Mouse (Mus musculus): Measurements from ENCODE around the gene Ube2q1. TPM values are rescaled to one million over a fixed set of nuclear protein-coding genes. Genes with fewer than 3 reads are reported as not detected.
A peak's percentile ranks its signal among the peaks of the same experiment; 100 is the strongest.

The Ube2q1 gene
- polyA plus RNA-seq (2016; fragmentation: Nextera tagmentation; extraction: Ambion mirVana) = 9.5 and 14.7 TPM in 2 replicates

GRCm38 (mm10) chr3:89772968-89773709 lies at the start of gene Ube2q1:
Gene Ube2q1, plus strand, starts transcription at chr3:89773616.
- Histone ChIP-seq H3K4me3 (peak within 1 kb of the TSS; percentile 99), H3K27ac (peak within 1 kb of the TSS; percentile 99), H3K4me1 (peaks cover 37% of the 10 kb centered on the region), H3K36me3 (peaks cover 27% of the 10 kb centered on the region), H3K27me3 (ENCODE audit: insufficient read depth, poor library complexity, severe bottlenecking) (no peaks in the 10 kb centered on the region), H3K9me3 (no peaks in the 10 kb centered on the region)
- DNase-seq (ENCODE audit: low spot score) = peak; percentile 97
- WGBS = under 1% methylated on average over 87 of the region's 90 CpGs

- Histone ChIP-seq H3K27me3 (ENCODE audit: insufficient read depth, poor library complexity, severe bottlenecking) (no peaks in the 10 kb centered on the region), H3K27ac (no peak overlapping the region), H3K4me1 (peaks cover 20% of the 10 kb centered on the region), H3K9me3 (no peaks in the 10 kb centered on the region), H3K4me3 (no peak overlapping the region), H3K36me3 (no peaks in the 10 kb centered on the region)
- WGBS = 13% methylated on average over 4 of the region's 4 CpGs
- peak; percentile 83 for DNase-seq (ENCODE audit: low spot score)
Measured at GRCm38 (mm10) chr3:89727028-89727427, 46.4 kb upstream of the Ube2q1 start.

- Histone ChIP-seq H3K36me3 (no peaks in the 10 kb centered on the region), H3K4me1 (peaks cover 20% of the 10 kb centered on the region), H3K27me3 (ENCODE audit: insufficient read depth, poor library complexity, severe bottlenecking) (no peaks in the 10 kb centered on the region), H3K4me3 (no peak overlapping the region), H3K27ac (no peak overlapping the region), H3K9me3 (no peaks in the 10 kb centered on the region)
- 75% methylated on average over 2 of the region's 2 CpGs for WGBS
- no peak for DNase-seq (ENCODE audit: low spot score)
Measured at GRCm38 (mm10) chr3:89728848-89729247, 44.6 kb upstream of the Ube2q1 start.

GRCm38 (mm10) chr3:89730350-89731331 lies 42.8 kb upstream of the Ube2q1 start:
- Histone ChIP-seq H3K27ac (peak overlapping the region; percentile 85), H3K4me1 (peaks cover 20% of the 10 kb centered on the region), H3K9me3 (no peaks in the 10 kb centered on the region), H3K36me3 (peaks cover 4% of the 10 kb centered on the region), H3K27me3 (ENCODE audit: insufficient read depth, poor library complexity, severe bottlenecking) (no peaks in the 10 kb centered on the region), H3K4me3 (peak overlapping the region; percentile 75)
- 3% methylated on average over 32 of the region's 32 CpGs for WGBS
- DNase-seq (ENCODE audit: low spot score) = peak; percentile 93

GRCm38 (mm10) chr3:89732091-89732490 lies 41.3 kb upstream of the Ube2q1 start:
- peaks cover 17% of the 10 kb centered on the region for H3K4me1 ChIP-seq
- H3K9me3 ChIP-seq = no peaks in the 10 kb centered on the region
- no peak overlapping the region for H3K27ac ChIP-seq
- peaks cover 8% of the 10 kb centered on the region for H3K36me3 ChIP-seq
- no peak overlapping the region for H3K4me3 ChIP-seq
- no peak for DNase-seq (ENCODE audit: low spot score)
- no peaks in the 10 kb centered on the region for H3K27me3 ChIP-seq (ENCODE audit: insufficient read depth, poor library complexity, severe bottlenecking)
- WGBS = 79% methylated on average over 4 of the region's 4 CpGs

- Histone ChIP-seq H3K4me3 (no peak overlapping the region), H3K27ac (no peak overlapping the region), H3K4me1 (no peaks in the 10 kb centered on the region), H3K9me3 (no peaks in the 10 kb centered on the region), H3K27me3 (ENCODE audit: insufficient read depth, poor library complexity, severe bottlenecking) (no peaks in the 10 kb centered on the region), H3K36me3 (peaks cover 51% of the 10 kb centered on the region)
- DNase-seq (ENCODE audit: low spot score) = no peak
- 89% methylated on average over 6 of the region's 6 CpGs for WGBS
Measured at GRCm38 (mm10) chr3:89738509-89738908, 34.9 kb upstream of the Ube2q1 start.

GRCm38 (mm10) chr3:89752307-89752706 lies 21.1 kb upstream of the Ube2q1 start:
- no peak overlapping the region for H3K27ac ChIP-seq
- H3K36me3 ChIP-seq = peaks cover 53% of the 10 kb centered on the region
- peaks cover 9% of the 10 kb centered on the region; the same call in 1 of the 2 replicates for H3K4me1 ChIP-seq
- H3K27me3 ChIP-seq (ENCODE audit: insufficient read depth, poor library complexity, severe bottlenecking) = peaks cover 7% of the 10 kb centered on the region; the same call in 1 of the 2 replicates
- 74% methylated on average over 1 of the region's 1 CpGs for WGBS
- H3K9me3 ChIP-seq = no peaks in the 10 kb centered on the region
- no peak for DNase-seq (ENCODE audit: low spot score)
- no peak overlapping the region for H3K4me3 ChIP-seq

- peaks cover 11% of the 10 kb centered on the region; the same call in 1 of the 2 replicates for H3K27me3 ChIP-seq (ENCODE audit: insufficient read depth, poor library complexity, severe bottlenecking)
- H3K36me3 ChIP-seq = peaks cover 25% of the 10 kb centered on the region
- 67% methylated on average over 6 of the region's 6 CpGs for WGBS
- no peak for DNase-seq (ENCODE audit: low spot score)
- H3K9me3 ChIP-seq = no peaks in the 10 kb centered on the region
- no peak overlapping the region for H3K27ac ChIP-seq
- H3K4me3 ChIP-seq = no peak overlapping the region
- H3K4me1 ChIP-seq = peaks cover 9% of the 10 kb centered on the region; the same call in 1 of the 2 replicates
Measured at GRCm38 (mm10) chr3:89755283-89755682, 18.1 kb upstream of the Ube2q1 start.

GRCm38 (mm10) chr3:89757851-89758250 lies 15.6 kb upstream of the Ube2q1 start:
- Histone ChIP-seq H3K36me3 (no peaks in the 10 kb centered on the region), H3K27me3 (ENCODE audit: insufficient read depth, poor library complexity, severe bottlenecking) (peaks cover 31% of the 10 kb centered on the region; the same call in 1 of the 2 replicates), H3K27ac (no peak overlapping the region), H3K9me3 (no peaks in the 10 kb centered on the region), H3K4me1 (peaks cover 9% of the 10 kb centered on the region; the same call in 1 of the 2 replicates), H3K4me3 (no peak overlapping the region)
- WGBS = 79% methylated on average over 2 of the region's 2 CpGs
- DNase-seq (ENCODE audit: low spot score) = no peak

- H3K4me1 ChIP-seq = peaks cover 20% of the 10 kb centered on the region
- no peaks in the 10 kb centered on the region for H3K9me3 ChIP-seq
- H3K27ac ChIP-seq = no peak overlapping the region
- DNase-seq (ENCODE audit: low spot score) = no peak
- WGBS = 68% methylated on average over 3 of the region's 3 CpGs
- peaks cover 50% of the 10 kb centered on the region; the same call in 1 of the 2 replicates for H3K27me3 ChIP-seq (ENCODE audit: insufficient read depth, poor library complexity, severe bottlenecking)
- no peak overlapping the region for H3K4me3 ChIP-seq
- H3K36me3 ChIP-seq = no peaks in the 10 kb centered on the region
Measured at GRCm38 (mm10) chr3:89759786-89760185, 13.6 kb upstream of the Ube2q1 start.

GRCm38 (mm10) chr3:89764119-89764724 lies 9.2 kb upstream of the Ube2q1 start, which contains the start of gene Chrnb2:
Gene Chrnb2, minus strand, starts transcription at chr3:89764632.
- no peaks in the 10 kb centered on the region for H3K9me3 ChIP-seq
- peaks cover 12% of the 10 kb centered on the region for H3K4me1 ChIP-seq
- peak; percentile 89 for DNase-seq (ENCODE audit: low spot score)
- peak within 1 kb of the TSS; percentile 40 for H3K4me3 ChIP-seq
- H3K36me3 ChIP-seq = no peaks in the 10 kb centered on the region
- WGBS = under 1% methylated on average over 36 of the region's 36 CpGs
- peaks cover 50% of the 10 kb centered on the region; the same call in 1 of the 2 replicates for H3K27me3 ChIP-seq (ENCODE audit: insufficient read depth, poor library complexity, severe bottlenecking)
- H3K27ac ChIP-seq = no peak within 1 kb of the TSS

- Histone ChIP-seq H3K27me3 (ENCODE audit: insufficient read depth, poor library complexity, severe bottlenecking) (peaks cover 9% of the 10 kb centered on the region; the same call in 1 of the 2 replicates), H3K9me3 (no peaks in the 10 kb centered on the region), H3K27ac (no peak overlapping the region), H3K4me1 (peaks cover 24% of the 10 kb centered on the region), H3K4me3 (no peak overlapping the region), H3K36me3 (no peaks in the 10 kb centered on the region)
- no peak for DNase-seq (ENCODE audit: low spot score)
- 68% methylated on average over 7 of the region's 7 CpGs for WGBS
Measured at GRCm38 (mm10) chr3:89769584-89769983, 3.8 kb upstream of the Ube2q1 start.
